8 mouse cellular contexts compared by ENCODE assay signal in genomic region chr1:88701870-88702661, GRCm38 (mm10). TPM values are rescaled to one million over a fixed set of nuclear protein-coding genes. Genes with fewer than 3 reads are reported as not detected.
DNase-seq lines count a peak whose midpoint lies in the region; ATAC-seq and TF ChIP-seq lines count a peak whose summit lies in the region.

TSS of gene Arl4c (minus strand) at chr1:88702221.

- H3K4me2 ChIP-seq in forebrain, postnatal 0 days (ENCODE audit: low read depth): peak within 1 kb of the TSS; percentile 85
- H3K4me2 ChIP-seq in neural tube, embryonic 14.5 days (ENCODE audit: low read depth, low read length): peak within 1 kb of the TSS; percentile 78

- peak; percentile 69; the same call in 1 of the 2 replicates for TF ChIP-seq POLR2A in lung, adult 2 months (IDR thresholded peaks at IDR 0.05; ENCODE audit: borderline replicate concordance, extremely low read depth, low read depth, low read length)

- H3K4me1 ChIP-seq in E14TG2a.4 (replicated peaks; ENCODE audit: low read depth, low read length): peaks cover 35% of the 10 kb centered on the region
- H3K4me1 ChIP-seq in forebrain, postnatal 0 days (ENCODE audit: insufficient read depth): peaks cover 16% of the 10 kb centered on the region
- peaks cover 2% of the 10 kb centered on the region for H3K4me1 ChIP-seq in lung, adult 2 months (ENCODE audit: control insufficient read depth, insufficient read depth, low read length)
- H3K4me1 ChIP-seq in neural tube, embryonic 14.5 days (ENCODE audit: control insufficient read depth, insufficient read depth, low read length): peaks cover 13% of the 10 kb centered on the region

- peak; percentile 81 for ATAC-seq in forebrain, postnatal 0 days
- peak; percentile 86 for ATAC-seq in neural tube, embryonic 14.5 days (ENCODE audit: low read depth)

- 0 out of 2 replicates have a peak, but pooled peaks cover 6% of the 10 kb centered on the region for H3K36me3 ChIP-seq in E14TG2a.4 (ENCODE audit: insufficient read depth, low read length)
- H3K36me3 ChIP-seq in forebrain, postnatal 0 days (ENCODE audit: insufficient read depth): peaks cover 8% of the 10 kb centered on the region; the same call in 1 of the 2 replicates
- H3K36me3 ChIP-seq in neural tube, embryonic 14.5 days (ENCODE audit: control insufficient read depth, insufficient read depth, low read length): no peaks in the 10 kb centered on the region

- no peaks in the 10 kb centered on the region for H3K9me3 ChIP-seq in E14TG2a.4 (ENCODE audit: low read length)
- H3K9me3 ChIP-seq in forebrain, postnatal 0 days (ENCODE audit: low read length): no peaks in the 10 kb centered on the region
- no peaks in the 10 kb centered on the region for H3K9me3 ChIP-seq in neural tube, embryonic 14.5 days (ENCODE audit: control insufficient read depth, low read length)

- DNase-seq in cerebellum, adult 11 months: peak; percentile 80
- peak; percentile 88 for DNase-seq in forebrain, postnatal 0 days
- peak; percentile 79 for DNase-seq in heart, postnatal 25 days (ENCODE audit: low spot score)
- peak; percentile 63 to 64 for DNase-seq in layer of hippocampus, adult 2 months (ENCODE audit: low spot score in 2 of 2)
- DNase-seq in lung, adult 2 months: peak; percentile 86
- DNase-seq in testis, postnatal 10 days (ENCODE audit: low spot score): peak; percentile 88

- peak within 1 kb of the TSS; percentile 98 for H3K27ac ChIP-seq in forebrain, postnatal 0 days (ENCODE audit: low read depth, low read length)
- peak within 1 kb of the TSS; percentile 90 for H3K27ac ChIP-seq in layer of hippocampus, adult 2 months
- peak within 1 kb of the TSS; percentile 98 for H3K27ac ChIP-seq in neural tube, embryonic 14.5 days (ENCODE audit: low read depth, low read length)

- 3% methylated on average over 88 of the region's 91 CpGs for WGBS in forebrain, postnatal 0 days
- under 1% methylated on average over 88 of the region's 91 CpGs for WGBS in lung, adult 2 months
- under 1% methylated on average over 72 of the region's 91 CpGs for WGBS in neural tube, embryonic 14.5 days

- peak within 1 kb of the TSS; percentile 99 for H3K9ac ChIP-seq in forebrain, postnatal 0 days
- peak within 1 kb of the TSS; percentile 100 for H3K9ac ChIP-seq in neural tube, embryonic 14.5 days (replicated peaks; ENCODE audit: low read depth, low read length)

- H3K4me3 ChIP-seq in E14TG2a.4 (replicated peaks; ENCODE audit: low read length): peak within 1 kb of the TSS; percentile 92
- H3K4me3 ChIP-seq in forebrain, postnatal 0 days (ENCODE audit: low read depth, low read length): peak within 1 kb of the TSS; percentile 97
- H3K4me3 ChIP-seq in layer of hippocampus, adult 2 months: peak within 1 kb of the TSS; percentile 79
- H3K4me3 ChIP-seq in lung, adult 2 months (replicated peaks; ENCODE audit: extremely low read depth, low read depth, low read length): peak within 1 kb of the TSS; percentile 89
- H3K4me3 ChIP-seq in neural tube, embryonic 14.5 days (ENCODE audit: low read depth, low read length): peak within 1 kb of the TSS; percentile 98

- no peak for TF ChIP-seq CTCF in E14TG2a.4 (conservative IDR thresholded peaks at IDR 0.05; ENCODE audit: low read length)
- TF ChIP-seq CTCF in forebrain, postnatal 0 days (IDR thresholded peaks at IDR 0.05; ENCODE audit: low read depth): no peak; the same call in 1 of the 2 replicates
- no peak for TF ChIP-seq CTCF in layer of hippocampus, adult 2 months (conservative IDR thresholded peaks at IDR 0.05)
- TF ChIP-seq CTCF in lung, adult 2 months (IDR thresholded peaks at IDR 0.05; ENCODE audit: insufficient read depth, low read length): 0 out of 2 replicates have a peak, but pooled peaks have one; percentile 5

- intact Hi-C loops in heart, postnatal 25 days (cut with DNase I): loop anchor here (2.0 to 5.0 kb wide), 2 partner anchors 45 to 71 kb away; no protein-coding TSS in a partner anchor

- peaks cover 53% of the 10 kb centered on the region for H3K27me3 ChIP-seq in E14TG2a.4 (ENCODE audit: insufficient read depth, low read length)
- no peaks in the 10 kb centered on the region for H3K27me3 ChIP-seq in forebrain, postnatal 0 days (ENCODE audit: insufficient read depth, low read length)
- no peaks in the 10 kb centered on the region for H3K27me3 ChIP-seq in neural tube, embryonic 14.5 days (ENCODE audit: control insufficient read depth, insufficient read depth, low read length)

RNA-seq across cellular contexts. Expression of gene Arl4c, which starts in this region (rescaled TPM):
- 95.6 and 106 TPM in 2 replicates for total RNA-seq in forebrain, postnatal 0 days (2014; rRNA removed)
- polyA plus RNA-seq in forebrain, postnatal 0 days (2015; fragmentation: Nextera tagmentation; extraction: Ambion mirVana): 30.2 and 40.2 TPM in 2 replicates
- total RNA-seq in heart, postnatal 25 days (2021): 1 to 10 TPM; 6.4 to 6.9 TPM
- 10 to 100 TPM; 27.6 to 27.7 TPM for total RNA-seq in layer of hippocampus, adult 2 months (2021)
- polyA plus RNA-seq in lung, adult 2 months (2012; rRNA removed): 17.6 and 22.1 TPM in 2 replicates
- 19.9 and 28.0 TPM in 2 replicates for polyA plus RNA-seq in neural tube, embryonic 14.5 days (2014; fragmentation: Nextera tagmentation; extraction: Ambion mirVana)

Comparison
In these comparisons a context has a peak if more than half of its experiments do, and no peak if none do; other contexts are left out.
1. Peak in every context shown above with its lines: DNase-seq, ATAC-seq, H3K4me3 ChIP-seq and H3K27ac ChIP-seq.